Mouse (Mus musculus) hematopoietic stem cell, adult 5-6 weeks (primary cell): ENCODE measurements around the gene Ace2. TPM values are rescaled to one million over a fixed set of nuclear protein-coding genes. Genes with fewer than 3 reads are reported as not detected.

Experiments
- ATAC-seq, 2 experiments: fragments of 125-278 bp in 1 of 2; replicated peaks in 1 of 2; 2 replicates each; pipeline ENCODE4 v1.8.0; 2016 to 2017; ENCODE audit warnings: inconsistent platforms in 2 of 2, mild to moderate bottlenecking in 2 of 2, moderate number of reproducible peaks in 2 of 2, low read depth in 1 of 2, moderate TSS enrichment in 1 of 2; ENCODE audit not compliant: low FRiP score in 2 of 2, poor library complexity in 2 of 2, severe bottlenecking in 2 of 2, insufficient read depth in 1 of 2, low TSS enrichment in 1 of 2
- total RNA-seq: library from RNA; stranded (forward); fragments of 172-1452, 232-1000 nt; gene quantifications from 2 replicates; pipeline ENCODE4 v1.2.3, GENCODE M21; 2017

Ace2 gene
- total RNA-seq, 1 experiment from 2014 or later, result not detected

GRCm38 (mm10) chrX:164171034-164171433, 31.9 kb downstream of the Ace2 start:
- no peak for ATAC-seq

GRCm38 (mm10) chrX:164173880-164174279, 34.7 kb downstream of the Ace2 start:
- ATAC-seq, result no peak

GRCm38 (mm10) chrX:164175311-164175710, 36.2 kb downstream of the Ace2 start:
- ATAC-seq, result no peak

GRCm38 (mm10) chrX:164175780-164176179, 36.6 kb downstream of the Ace2 start:
- ATAC-seq, result no peak; a peak in 1 of 4 replicates

- no peak for ATAC-seq
Measured at GRCm38 (mm10) chrX:164178856-164179255, 39.7 kb downstream of the Ace2 start.

GRCm38 (mm10) chrX:164179746-164180145, 40.6 kb downstream of the Ace2 start:
- peak; percentile 64 to 71; a peak in 3 of 4 replicates for ATAC-seq

GRCm38 (mm10) chrX:164183844-164184243, 44.7 kb downstream of the Ace2 start:
- peak; percentile 53 to 56; a peak in 3 of 4 replicates for ATAC-seq

- ATAC-seq, result no peak
Measured at GRCm38 (mm10) chrX:164189880-164190279, 50.7 kb downstream of the Ace2 start.

- no peak for ATAC-seq
Measured at GRCm38 (mm10) chrX:164197679-164198078, 58.5 kb downstream of the Ace2 start.

- peak; percentile 53 to 87; a peak in 2 of 4 replicates for ATAC-seq
Measured at GRCm38 (mm10) chrX:164200547-164200946, 61.4 kb downstream of the Ace2 start.

- peak; percentile 76 to 78; a peak in 3 of 4 replicates for ATAC-seq
Measured at GRCm38 (mm10) chrX:164221989-164222388, 82.9 kb downstream of the Ace2 start.

GRCm38 (mm10) chrX:164233380-164233779, 94.2 kb downstream of the Ace2 start:
- no peak for ATAC-seq

Other genes with a start within 250 kb of the Ace2 start
- gene Ap1s2, start 230.3 kb upstream of the Ace2 start, total RNA-seq, result 13.8 and 24.0 TPM in 2 replicates
- 58.7 and 87.7 TPM in 2 replicates for gene Zrsr2, start 180.7 kb upstream of the Ace2 start, total RNA-seq
- gene Car5b, start 111.3 kb upstream of the Ace2 start, total RNA-seq, result 1.5 and 2.1 TPM in 2 replicates
- gene Siah1b, start 62.8 kb upstream of the Ace2 start, total RNA-seq, result 14.9 and 21.8 TPM in 2 replicates
- gene Cltrn, start 50.5 kb upstream of the Ace2 start, total RNA-seq, result not detected in 2 replicates
- gene Bmx, start 118.9 kb downstream of the Ace2 start, total RNA-seq, result 1.9 and 5.7 TPM in 2 replicates
- 0.69 TPM in 2 replicates for gene Pir, start 130.0 kb downstream of the Ace2 start, total RNA-seq
- not detected in 2 replicates for gene Vegfd, start 234.0 kb downstream of the Ace2 start, total RNA-seq